Mouse (Mus musculus) urinary bladder, adult 18-20 months (tissue): ENCODE results near the gene CK137956.

Experiments used
- DNase-seq, 2 experiments: peaks; one replicate each; pipeline ENCODE4 v3.0.0; 2022; ENCODE audit warnings: low spot score in 2 of 2, mixed read lengths in 2 of 2

The CK137956 gene

GRCm38 (mm10) chr4:127970901-127971868, at the start of gene CK137956:
CK137956 (minus strand) TSS chr4:127970951.
- DNase-seq, result no peak

DNA sequence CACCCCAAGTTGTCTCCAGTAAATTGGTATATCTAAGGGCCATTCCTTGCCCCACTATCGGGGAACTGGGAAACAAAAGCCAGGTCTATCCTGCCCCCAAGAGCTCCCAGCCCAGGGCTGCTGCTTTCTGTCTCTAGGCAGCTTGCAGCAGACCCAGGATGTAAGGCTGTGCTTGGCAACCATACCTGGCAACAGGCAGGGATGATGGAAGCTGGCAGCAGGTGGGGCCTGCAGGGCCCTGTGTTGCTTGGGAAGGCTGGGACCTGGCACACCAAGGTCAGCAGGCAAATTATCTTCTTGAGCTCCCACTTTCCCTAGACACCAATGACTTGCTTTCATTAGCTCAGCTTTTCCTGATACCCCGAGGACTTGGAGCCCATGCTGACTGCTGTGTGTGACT, 48.7 kb upstream of the CK137956 start:
- DNase-seq, result no peak

DNA sequence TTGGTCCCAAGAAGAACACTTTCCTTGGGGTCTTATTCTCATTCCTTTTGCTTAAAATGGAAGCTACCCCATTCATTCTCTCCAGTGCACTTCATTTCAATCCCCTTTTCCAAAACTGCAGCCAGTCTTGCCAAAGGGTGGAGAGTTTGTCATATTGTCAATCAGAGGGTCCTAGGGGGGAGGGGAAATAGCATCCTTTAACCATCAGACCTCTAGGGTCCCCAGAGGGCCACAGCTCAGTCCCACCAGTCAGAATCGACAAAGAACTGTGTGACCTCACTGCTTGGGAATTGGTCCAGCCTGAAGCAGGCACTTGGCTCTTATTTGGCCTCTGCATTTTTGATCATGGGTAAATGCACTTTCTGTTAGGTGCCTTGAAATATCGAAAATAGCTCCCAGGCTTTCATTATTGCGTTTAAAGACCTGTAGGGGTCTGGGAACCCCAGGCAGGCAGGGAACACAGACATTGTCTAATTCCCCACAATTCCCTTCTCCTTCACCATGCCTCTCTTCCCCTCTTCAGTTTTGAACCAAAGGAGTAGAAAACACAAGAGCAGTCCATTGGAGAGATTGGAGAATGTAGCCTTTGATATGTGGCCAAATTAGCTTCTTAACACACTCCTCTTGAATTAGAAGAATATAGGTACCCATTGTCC, 34.2 kb upstream of the CK137956 start:
- DNase-seq, result no peak

GRCm38 (mm10) chr4:128002638-128003101, 31.9 kb upstream of the CK137956 start:
- DNase-seq, result no peak

- no peak for DNase-seq
Measured at GRCm38 (mm10) chr4:127999281-127999680, 28.5 kb upstream of the CK137956 start.

DNA sequence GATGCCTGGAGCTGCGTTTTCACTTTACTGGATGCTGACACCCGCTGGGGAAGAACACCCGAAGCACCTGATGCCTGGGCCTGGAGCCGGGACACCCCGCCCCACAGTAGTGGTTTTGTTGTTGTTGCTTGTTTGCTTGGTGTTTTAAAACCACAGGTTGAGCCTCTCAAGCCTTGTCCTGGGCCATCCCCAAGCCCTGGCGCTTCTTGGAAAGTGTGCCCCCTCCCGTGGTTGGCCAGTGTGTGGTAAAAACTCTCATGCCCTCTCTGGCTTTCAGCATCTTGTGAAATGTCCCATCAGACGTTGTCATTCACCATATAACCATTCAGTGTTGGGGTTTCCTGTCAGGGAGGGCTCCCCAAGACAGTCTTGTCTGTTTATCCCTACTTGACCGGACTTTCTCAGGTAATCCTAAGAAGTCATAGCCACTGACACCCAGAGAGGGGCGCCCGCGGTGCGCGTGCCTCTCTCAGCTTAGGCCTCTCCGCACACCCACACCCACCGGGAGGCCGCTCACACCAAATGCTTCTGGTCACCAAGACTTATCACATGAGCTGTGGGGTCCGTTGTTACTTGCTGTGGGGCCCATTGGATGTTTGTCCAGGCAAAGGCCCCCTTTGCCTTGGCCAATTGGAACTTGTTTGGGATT, 18.7 kb upstream of the CK137956 start:
- DNase-seq, result no peak

DNA sequence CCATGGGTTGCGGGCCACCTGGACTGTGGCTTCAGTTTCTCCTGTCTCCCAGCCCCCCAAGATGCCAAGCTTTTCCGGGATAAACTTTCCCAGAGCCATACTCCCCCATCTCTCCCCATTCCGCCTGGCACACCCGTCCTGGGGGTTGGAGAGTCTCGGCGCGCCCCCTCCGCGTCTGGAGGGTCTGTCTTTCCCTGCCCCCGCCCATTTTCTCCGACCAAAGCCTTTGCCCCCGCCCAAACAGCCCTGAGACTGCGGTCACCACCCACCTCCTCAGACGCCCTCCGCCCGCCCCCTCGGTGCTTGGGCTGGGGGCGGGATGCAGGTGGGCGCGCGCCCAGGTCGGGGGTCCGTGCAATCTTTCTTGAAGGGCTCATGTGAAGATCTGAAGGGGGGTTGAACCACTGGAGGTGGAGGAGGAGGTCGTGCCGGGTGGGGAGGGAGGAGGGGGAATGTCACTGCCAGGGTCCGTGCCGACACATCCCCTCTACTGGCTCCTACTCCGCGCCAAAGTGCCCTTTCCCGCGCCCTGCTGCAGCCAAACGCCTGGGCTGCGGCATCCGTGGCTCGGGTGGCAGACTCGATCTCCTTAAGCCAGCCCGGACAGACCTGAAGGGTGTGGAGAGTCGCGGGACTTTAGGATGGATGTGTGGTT, 17.9 kb upstream of the CK137956 start:
- DNase-seq, result no peak

- DNase-seq, result no peak
Measured at GRCm38 (mm10) chr4:127987784-127988455, 17.2 kb upstream of the CK137956 start, which contains the start of gene Csmd2. Csmd2 (plus strand) TSS chr4:127987857.

DNA sequence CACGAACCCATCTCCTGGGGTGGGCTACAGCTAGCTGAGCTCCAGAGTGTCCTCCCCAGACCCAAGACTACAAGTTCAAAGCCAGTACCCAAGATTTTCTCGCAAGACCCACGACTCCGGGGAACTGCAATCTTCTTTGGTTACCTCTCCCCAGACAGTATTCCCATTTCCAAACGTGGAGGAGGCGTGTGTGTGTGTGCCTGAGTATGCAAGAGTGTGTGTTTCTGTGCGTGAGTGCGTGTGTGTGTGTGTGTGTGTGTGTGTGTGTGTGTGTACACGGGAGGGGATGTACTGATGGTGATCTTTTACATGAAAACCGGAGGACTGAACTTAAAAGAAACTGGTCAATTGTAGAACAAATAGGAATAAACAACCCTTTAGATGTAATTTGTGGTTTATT, 16.5 kb upstream of the CK137956 start:
- DNase-seq, result no peak

DNA sequence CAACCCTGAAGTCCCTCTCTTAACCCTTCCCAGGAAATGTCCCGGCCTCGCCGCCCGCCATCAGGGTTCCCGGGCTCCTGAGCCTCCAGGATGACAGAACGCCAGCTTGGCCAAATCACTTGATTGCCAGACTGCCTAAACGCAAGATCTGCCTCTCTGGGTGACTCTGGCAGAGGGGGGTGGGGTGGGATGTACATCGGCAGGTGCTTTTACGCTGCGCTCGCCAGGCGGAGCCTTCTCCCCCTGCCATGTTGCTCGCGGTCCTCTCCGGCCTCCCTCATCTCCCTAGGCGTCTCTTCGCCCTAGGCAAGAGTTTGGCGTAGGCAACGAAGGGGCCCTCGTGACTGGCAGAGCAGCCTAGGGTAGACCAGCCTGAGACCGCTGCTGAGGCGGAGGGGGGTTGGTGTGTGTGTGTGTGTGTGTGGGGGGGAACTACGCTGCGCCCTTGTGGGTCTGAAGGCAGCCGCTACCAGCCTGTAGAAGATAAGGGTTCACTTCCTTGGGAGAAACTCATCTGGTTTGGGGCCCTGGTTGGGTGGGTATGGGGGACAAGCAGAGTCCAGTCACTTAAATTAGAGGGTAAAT, 15.8 kb upstream of the CK137956 start:
- DNase-seq, result no peak

DNA sequence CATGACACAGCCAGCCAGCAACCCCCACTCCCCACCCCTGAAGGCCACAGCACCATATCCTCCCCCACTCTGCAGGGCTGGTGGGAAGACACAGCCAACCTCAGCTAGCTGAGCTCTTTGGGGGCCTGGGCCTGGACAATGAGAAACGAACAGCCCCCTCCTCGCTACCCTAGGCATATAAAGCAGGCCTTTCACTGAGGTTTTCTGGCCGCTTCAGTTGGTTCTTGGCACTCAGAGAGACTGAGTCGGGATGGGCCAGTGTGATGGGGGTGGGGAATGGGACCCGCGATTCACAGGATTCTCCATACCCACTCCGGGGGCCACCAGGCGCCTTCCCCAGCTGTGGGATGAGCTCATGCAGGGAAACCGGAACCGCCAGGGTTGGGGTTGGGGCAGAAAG, 15.1 kb upstream of the CK137956 start:
- DNase-seq, result no peak

DNA sequence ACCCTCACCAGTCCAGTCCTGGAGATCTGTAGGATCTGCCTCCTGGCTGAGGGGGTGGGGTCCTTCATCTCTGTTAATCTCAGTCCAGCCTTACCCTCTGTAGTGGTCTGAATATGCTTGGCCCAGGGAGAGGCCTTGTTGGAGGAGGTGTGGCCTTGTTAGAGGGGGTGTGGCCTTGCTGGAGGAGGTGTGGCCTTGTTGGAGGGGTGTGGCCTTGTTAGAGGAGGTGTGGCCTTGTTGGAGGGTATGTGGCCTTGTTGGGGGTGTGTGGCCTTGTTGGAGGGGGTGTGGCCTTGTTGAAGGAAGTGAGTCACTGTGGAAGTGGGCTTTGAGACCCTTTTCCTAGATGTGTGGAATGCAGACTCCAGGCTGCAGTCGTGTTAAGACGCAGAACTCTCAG, 13.7 kb upstream of the CK137956 start:
- DNase-seq, result no peak

DNA sequence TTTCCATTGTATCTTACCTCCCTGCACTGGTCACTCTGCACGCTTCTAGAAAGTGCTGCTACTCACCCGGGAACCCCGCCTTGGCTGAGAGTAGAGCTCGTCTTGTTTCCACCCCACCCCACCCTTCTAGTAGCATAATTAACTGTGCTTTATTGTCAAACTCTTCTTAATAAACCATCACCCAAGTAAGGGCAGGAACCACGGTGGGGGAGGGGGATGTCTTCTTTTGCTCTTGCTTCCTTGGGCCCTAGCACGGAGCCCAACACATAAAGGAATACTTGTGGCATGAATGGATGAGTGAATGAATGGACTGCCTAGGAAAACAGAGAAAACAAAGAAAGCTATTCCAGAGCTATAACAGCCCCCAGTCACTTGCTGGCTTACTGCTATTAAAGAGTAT, 10.4 kb upstream of the CK137956 start:
- DNase-seq, result no peak

DNA sequence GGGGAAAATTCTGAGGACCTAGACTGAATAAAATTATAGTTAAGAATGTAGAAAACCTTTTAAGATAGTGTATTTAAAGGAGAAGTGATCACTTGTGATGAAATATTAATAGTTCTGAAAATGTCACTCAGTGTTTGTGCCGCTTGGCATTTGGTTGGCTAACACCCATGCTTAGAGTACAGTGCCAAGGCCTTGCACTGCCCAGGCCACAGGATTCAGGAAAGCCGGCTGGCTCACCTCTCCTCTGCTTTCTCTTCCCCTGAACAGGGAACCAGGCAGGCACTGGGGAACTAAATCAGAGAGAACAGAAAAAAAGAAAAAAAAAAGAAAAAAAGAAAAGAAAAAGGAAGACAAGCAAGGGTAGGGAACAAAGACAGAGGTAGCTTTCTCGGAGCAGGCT, 2.2 kb upstream of the CK137956 start:
- no peak for DNase-seq

DNA sequence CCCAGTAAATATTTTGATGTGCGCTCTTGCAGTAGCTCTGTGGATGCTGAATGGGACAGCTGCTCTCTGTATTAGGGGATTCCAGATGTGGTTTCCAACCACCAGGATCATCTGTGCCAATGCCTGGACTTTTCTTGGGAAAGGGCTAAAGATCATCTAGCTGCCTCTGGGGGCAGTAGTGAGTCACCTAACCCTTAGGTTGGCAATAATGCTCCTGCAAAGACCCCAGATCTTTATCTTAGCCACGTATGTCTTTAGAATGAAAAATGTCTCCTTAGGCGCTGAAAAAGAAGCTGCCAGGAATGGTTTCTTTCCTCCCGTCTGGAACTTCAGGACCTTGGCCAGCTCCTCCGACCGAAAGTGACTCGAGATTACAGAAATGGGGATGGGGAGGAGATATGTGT, 731 bp downstream of the CK137956 start:
- no peak for DNase-seq

DNA sequence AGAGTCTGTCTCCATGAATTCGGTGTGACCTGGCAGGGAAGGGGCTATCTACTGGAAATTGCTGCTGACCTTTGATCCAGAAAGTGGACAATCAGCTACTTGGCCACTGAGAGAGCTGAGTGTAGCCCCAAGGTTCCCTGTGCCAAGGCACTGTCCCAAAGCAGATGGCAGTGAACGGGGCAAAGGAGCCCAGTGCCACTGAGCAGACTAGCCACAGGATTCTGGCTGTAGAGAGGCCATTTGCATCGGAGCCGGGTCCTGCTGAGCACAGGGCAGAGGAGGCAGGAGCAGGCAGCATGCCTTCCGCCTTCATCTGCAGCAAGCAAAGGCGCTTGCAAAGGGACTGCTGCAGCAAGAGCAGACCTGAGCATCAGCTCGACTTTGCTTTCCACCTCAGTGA, 1.6 kb downstream of the CK137956 start:
- DNase-seq, result no peak

DNA sequence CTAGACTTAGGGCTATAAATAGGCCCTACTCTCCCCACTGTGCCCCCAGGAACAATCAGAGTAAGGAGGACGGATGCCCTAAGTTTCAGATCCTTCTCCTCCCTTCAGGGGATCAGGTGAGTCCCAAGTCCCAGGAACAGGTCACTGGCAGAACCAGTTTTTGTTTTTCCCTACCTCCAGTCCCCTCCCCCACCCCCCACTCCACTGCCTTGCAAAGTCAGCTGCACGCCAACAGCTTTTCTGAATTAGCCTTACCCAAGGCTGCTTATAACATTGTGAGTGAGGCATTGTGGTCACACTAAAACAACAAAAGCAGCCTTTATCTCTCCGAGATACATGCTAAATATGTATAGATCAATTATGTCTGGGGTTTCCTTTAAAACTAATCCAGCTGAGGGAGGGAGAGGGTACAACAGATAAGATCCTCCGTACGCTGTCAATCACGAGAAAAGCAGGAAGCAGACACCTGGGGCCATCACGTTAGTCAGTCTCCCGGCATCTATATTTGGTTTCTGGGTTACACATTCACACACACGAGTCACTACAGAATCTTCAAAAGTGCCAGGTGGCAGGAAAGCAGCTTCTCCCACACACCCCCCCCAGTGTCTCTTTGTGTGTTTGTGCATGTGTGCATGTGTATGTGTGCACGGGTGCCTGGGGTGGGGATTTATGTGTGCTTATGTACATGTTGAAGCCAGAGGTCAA, 17.6 kb downstream of the CK137956 start:
- no peak for DNase-seq

DNA sequence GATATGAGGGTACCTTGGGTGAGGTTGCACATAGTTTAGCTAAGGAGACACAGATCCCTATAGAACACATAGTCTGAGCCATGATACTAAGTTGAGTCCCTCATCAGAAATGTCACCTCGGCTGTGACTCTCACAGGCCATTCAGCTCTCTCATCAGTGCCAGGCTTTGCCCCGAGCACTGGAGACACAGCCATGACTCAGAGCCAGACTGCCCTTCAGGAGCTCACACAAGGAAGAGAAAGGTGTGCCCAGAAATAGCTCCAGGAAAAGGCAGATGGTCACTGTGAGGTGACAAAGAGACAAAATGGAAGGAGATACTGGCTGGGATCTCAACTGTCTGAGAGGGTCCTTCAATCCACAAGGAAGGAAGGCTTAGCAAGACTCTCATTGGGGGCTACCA, 23.1 kb downstream of the CK137956 start:
- DNase-seq, result no peak

GRCm38 (mm10) chr4:127937474-127937873, 33.3 kb downstream of the CK137956 start:
- DNase-seq, result no peak

- DNase-seq, result no peak
Measured at GRCm38 (mm10) chr4:127935369-127935768, 35.4 kb downstream of the CK137956 start.
